Mouse (Mus musculus): ENCODE results near the gene Ly6g6e.

GRCm38 (mm10) chr17:35101161-35101560 is 24.5 kb downstream of the Ly6g6e start:
- no peak for TF ChIP-seq POLR2A (IDR thresholded peaks at IDR 0.05; ENCODE audit: insufficient read depth, low read length)
- TF ChIP-seq CTCF (IDR thresholded peaks at IDR 0.05; ENCODE audit: low read depth, low read length), result no peak
- TF ChIP-seq EP300 (IDR thresholded peaks at IDR 0.05; ENCODE audit: insufficient read depth, low read depth, low read length), result no peak
